Mouse (Mus musculus): ENCODE data around the gene Spaca1. TPM values are rescaled to one million over a fixed set of nuclear protein-coding genes. Genes with fewer than 3 reads are reported as not detected.

Gene Spaca1
- polyA plus RNA-seq, 1 experiment from 2014 or later: 0.64 TPM

DNA sequence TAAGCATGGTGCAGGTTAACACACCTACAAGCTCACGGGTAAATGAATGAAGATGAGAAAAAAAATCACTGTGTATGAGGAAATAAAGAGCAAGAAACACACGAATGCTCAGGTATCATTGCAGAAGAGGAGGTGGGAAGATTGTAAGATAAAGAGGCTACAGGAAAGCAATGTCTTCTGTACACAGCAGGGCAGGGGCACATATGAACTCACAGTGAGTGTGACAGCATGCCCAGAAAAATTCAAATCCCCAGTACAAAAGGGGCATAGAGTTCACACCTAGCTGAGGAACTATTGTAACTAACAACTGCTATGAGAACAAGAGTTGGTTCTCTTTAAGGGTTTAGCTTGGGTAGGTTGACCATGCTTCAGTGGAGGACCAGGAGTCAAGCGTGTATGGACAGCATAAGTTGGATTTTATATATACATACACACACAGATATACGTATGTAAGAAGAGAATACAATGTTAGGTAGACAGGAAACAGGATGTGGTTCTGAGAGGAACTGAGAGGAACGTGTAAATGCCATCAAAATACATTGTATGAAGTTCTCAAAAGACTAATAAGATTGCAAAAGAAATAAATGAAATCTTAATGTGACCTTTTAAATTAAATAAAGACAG lies 61.4 kb downstream of the Spaca1 start:
- no peak for ATAC-seq (ENCODE audit: insufficient number of reproducible peaks, insufficient read depth, low FRiP score, low read depth)
- WGBS: 78% methylated on average over 5 of the region's 5 CpGs
- H3K4me1 ChIP-seq (ENCODE audit: control insufficient read depth, insufficient read depth, low read length): no peaks in the 10 kb centered on the region

More for the DNA sequence above, 61.4 kb downstream of the Spaca1 start:
- H3K4me3 ChIP-seq (ENCODE audit: low read depth, low read length): no peak overlapping the region
- H3K27ac ChIP-seq (ENCODE audit: low read length): no peak overlapping the region
- no peak overlapping the region for H3K4me2 ChIP-seq (replicated peaks; ENCODE audit: low read depth, low read length)
- no peak overlapping the region for H3K9ac ChIP-seq (replicated peaks; ENCODE audit: low read depth, low read length)
- H3K9me3 ChIP-seq (ENCODE audit: control insufficient read depth, low read depth, low read length): no peaks in the 10 kb centered on the region
- no peaks in the 10 kb centered on the region for H3K27me3 ChIP-seq (ENCODE audit: control insufficient read depth, insufficient read depth, low read length)
- no peaks in the 10 kb centered on the region for H3K36me3 ChIP-seq (ENCODE audit: control insufficient read depth, insufficient read depth, low read length)

Other genes starting within 250 kb of the Spaca1 start
- 5.9 and 6.4 TPM in 2 replicates for gene Cnr1, start 125.6 kb downstream of the Spaca1 start, polyA plus RNA-seq (2014; fragmentation: Nextera tagmentation; extraction: Ambion mirVana)